Mouse (Mus musculus) c-Kit-positive CD71-positive TER-119-negative erythroid progenitor cells, embryonic 14.5 days (primary cell): ENCODE measurements around the gene Stub1.

Source experiments
- DNase-seq: peaks from one replicate; pipeline ENCODE4 v3.0.0-alpha.2; 2013; ENCODE audit warnings: low read depth

Stub1 gene

GRCm38 (mm10) chr17:25868601-25869191, 35.5 kb upstream of the Stub1 start, which contains the start of gene Mcrip2:
Mcrip2 (minus strand) TSS chr17:25868764.
- DNase-seq = no peak

GRCm38 (mm10) chr17:25867836-25868600, 34.8 kb upstream of the Stub1 start:
- no peak for DNase-seq

DNA sequence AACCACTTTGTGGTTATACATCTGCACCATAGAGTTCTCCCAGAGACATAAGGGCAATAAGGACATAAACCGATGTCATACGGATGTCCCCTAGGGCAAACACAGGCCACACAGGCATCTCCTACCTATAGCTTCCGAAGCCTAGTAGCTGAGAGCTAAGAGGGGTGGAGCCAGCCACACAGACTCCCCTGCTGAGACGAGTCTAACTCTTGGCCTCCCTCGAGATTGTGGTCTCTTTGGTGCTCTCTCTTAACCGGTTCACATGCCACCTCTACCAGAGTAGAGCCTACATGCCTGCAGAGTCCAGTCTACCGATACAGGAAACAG, 34.3 kb upstream of the Stub1 start:
- DNase-seq = no peak

DNA sequence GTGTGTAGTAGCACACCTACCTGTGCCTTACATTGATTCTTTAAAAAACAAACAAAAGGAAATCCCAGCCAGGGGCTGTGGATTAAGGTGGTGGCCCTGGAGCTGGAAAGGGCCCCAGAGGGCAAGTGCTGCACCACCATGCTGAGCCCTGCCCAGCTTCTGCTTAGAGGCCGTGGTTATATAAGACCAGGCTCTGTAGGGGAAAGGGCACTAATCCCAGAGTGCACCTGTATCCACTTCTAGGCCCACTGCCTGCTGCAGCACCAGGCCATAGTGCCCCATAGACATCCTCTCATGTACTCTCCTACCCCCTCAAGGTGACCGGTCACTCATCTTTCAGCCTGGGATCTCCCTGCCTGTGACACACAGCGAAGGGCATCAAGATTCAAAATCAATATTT, 33.0 kb upstream of the Stub1 start:
- no peak for DNase-seq

DNA sequence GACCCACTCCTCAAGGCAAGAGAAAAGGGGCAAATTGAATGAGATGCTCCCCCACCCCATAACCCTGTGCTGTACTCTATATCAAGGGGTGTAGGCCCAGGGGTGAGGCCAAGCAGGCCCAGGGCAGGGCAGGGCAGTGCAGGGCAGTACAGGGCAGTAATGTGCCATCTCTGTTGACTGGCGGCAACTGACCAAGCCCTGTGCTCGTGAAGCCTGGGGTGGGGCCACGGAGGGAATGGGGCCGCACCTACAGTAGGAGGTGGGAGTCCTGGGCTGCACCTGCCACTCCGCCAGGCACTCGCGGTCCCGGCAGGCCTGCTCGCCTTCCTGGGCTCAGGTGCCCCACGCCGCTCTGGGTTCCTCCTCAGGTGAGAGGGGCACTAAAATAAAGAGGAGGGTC, 32.1 kb upstream of the Stub1 start:
- no peak for DNase-seq

GRCm38 (mm10) chr17:25864311-25864710, 31.1 kb upstream of the Stub1 start:
- DNase-seq = no peak

DNA sequence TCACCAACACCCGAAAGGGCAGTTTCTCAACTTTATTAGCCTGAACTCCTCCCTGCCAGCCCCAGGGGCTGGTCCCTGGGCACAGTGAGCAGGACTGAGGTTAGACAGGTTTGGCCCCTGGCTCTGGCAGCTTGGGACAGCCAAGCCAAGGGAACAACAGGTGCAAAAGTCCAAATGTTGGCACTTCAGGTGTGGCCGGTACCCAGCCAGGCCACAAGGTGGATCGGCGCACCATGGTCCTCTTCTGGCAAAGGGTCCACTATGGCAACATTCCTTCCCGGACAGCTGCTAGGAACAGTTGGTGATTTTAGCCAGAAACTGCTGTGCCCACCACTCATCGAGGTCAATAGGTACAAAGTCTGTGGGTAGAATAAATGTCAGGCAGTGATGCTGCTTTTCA, 30.5 kb upstream of the Stub1 start:
- DNase-seq = no peak

- DNase-seq = no peak
Measured at GRCm38 (mm10) chr17:25861704-25862612, 28.8 kb upstream of the Stub1 start.

- DNase-seq = peak; percentile 86
Measured at GRCm38 (mm10) chr17:25860832-25861703, 27.9 kb upstream of the Stub1 start, which contains the start of gene Wdr90. Wdr90 (minus strand) TSS chr17:25861501.

DNA sequence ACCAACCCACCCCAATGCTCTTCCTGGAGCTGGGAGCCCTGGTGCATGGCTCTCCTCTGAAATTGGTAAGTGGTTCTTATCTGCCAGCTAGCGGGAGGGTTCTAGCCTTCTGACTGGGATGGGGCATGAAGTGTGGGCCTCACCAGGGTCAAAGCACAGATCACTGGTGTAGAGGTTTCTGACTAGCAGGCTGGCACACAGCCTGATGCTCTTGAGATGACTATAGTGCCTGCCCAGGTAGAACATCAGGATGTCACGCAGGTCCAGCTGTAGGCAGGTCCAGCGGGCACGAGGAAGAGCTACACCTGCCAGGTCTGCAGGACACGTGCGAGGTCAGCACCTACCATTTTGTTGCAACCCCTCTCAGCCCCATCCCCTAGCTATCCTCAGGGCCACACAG, 27.0 kb upstream of the Stub1 start:
- DNase-seq = no peak

DNA sequence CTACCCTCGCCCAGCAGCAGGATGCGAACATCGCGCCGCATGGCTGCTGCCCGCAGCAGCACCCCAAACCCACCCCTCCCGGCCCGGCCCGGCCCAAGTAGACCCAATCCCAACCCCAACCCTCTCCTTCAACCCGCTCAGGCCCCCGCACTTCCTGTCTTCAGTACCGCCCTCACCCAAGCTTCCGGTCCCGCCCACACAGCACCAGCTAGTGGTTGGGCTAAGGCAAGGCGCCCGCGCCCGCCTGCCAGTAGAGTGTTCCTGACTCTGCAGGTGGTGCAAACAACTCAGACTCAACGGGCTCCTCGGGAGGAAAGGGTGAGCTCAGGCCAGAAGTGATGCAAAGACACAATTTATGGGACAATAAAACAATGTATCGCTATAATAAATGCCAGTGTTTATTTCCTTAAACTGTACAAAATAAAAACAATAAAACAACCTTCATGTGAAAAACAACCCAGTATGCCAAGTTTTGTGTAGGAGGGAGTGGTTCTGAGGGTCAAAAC, 11.2 kb upstream of the Stub1 start, which contains the start of gene Rhot2:
Rhot2 (minus strand) TSS at position 456 of the 506 bp plus-strand sequence.
- peak; percentile 94 for DNase-seq

DNA sequence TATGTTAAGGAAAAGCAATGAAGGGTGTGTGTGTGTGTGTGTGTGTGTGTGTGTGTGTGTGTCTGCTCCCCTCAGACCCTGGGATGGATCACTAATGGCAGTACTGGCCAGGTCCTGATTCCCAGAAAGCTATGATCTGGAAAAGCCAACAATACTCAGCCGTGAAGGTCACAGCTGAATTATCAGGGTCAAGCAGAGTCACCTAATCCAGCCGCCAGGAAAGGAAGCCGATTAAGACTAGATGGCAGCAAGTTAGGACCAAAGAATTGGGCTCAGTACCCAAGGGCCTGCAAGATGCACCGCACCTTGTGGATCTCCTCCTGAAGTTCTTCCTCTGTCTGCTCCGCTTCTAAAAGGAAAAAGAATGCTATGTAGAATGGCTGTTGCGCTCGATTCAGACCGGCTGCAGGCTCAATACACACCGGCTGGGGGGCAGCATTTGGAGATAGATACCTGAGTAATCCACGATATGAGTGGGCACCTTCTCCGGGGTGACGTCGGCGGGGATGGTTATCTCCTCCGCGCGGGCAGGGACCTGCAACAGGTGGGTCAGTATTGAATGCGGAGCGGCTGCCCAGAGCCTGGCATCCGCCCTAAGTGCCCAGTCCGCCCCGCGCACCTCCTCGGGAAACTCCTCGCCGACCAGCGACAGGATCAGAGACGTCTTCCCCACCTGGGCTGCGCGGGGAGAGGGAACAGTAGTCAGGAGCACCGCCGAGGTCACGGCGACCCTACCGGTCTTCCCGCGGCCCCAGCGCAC, 10.6 kb upstream of the Stub1 start:
- no peak for DNase-seq

- DNase-seq = no peak
Measured at GRCm38 (mm10) chr17:25843122-25843521, 9.9 kb upstream of the Stub1 start.

DNA sequence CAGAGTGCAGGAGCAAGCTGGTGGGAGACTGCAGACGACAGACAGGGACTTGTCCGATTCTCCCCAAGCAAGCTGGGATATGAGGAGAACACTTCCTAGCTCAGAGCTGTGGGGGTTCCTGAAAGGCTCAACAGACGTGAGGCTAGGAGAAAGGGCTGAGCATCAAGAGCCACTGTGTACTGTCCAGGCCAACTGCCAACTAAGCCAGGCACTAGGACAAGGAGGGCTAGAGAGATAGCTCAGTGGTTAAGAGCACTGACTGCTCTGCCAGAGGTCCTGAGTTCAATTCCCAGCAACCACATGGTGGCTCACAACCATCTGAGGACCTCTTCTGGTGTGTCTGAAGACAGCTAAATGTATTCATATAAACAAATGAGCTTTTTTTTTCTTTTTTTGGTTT, 9.3 kb upstream of the Stub1 start:
- DNase-seq = no peak

DNA sequence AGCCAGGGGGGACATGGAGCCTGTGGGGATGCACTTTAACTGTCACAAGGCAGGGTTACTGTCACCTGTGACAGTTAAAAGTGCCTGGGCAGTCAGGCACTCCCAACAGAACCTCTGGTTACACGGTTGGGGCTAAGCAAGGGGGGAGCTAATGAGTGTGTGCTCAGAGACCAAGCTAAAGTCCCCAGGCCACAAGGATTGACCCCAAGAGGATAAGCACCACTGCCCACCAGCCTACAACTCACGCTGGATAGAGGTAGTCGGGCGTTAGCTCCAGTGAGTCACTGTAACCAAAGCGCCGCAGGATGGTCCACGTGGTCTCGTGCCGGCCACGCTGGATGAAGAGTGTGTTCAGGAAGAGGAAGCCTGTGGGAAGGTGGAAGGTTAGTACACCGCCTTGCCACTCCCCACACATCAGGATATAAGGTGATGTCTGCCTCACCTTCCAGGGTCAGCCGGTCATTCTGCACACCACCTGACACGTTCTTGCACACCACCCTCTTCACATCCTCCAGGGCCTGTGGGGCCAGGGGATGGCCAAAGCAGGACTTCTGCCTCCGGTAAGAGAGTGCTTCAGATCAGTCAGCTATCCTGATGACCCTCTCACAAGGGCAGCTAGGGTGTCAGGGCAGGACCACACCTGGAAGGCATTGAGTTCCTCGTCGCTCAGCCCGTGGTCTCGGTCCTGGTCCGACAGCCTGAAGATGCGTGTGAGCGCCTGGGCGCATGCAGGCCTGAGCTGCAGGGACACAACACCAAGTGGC, 8.1 kb upstream of the Stub1 start, which contains the start of gene Gm20683:
Gm20683 (minus strand) TSS at position 647 of the 764 bp plus-strand sequence.
- no peak for DNase-seq

DNA sequence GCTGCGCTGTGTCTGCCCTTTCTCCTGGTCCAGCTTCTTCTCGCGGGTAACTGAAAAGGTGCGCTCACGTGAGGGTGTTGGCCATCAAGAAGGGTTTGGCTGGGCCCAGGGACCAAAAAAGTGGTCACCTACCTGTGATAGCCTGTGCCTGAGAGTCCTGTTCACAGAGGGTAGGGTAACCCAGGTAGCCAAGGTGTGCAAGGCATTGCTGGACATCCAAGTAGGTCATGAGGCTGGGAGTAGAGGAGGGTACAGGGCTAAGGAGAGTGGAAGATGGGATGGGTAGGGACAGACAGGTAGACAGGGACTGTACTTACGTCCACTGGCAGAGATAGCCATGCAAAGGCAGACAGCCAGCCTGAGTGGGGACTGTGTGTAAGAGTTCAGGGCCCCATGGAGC, 7.3 kb upstream of the Stub1 start:
- DNase-seq = no peak

GRCm38 (mm10) chr17:25839455-25840235, 6.4 kb upstream of the Stub1 start:
- no peak for DNase-seq

DNA sequence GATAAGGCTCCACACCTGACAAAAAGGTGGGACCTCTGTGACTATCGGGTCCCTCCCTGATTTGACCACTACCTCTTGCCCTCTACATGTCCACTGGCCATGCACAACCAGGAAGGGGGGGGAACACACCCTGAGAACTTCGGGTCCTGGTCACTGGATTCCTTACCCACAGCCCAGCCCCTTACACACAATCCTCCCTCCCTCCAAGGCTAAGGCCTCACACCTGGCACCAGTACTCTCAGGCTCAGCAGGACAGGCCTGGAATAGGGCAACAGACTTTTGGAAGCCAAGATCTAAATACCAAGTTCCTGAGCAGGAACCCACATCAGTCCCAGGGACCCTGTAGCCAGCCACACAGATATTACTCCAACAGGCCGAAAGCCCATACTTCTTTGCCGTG, 5.7 kb upstream of the Stub1 start:
- DNase-seq = no peak

GRCm38 (mm10) chr17:25837533-25837932, 4.3 kb upstream of the Stub1 start:
- no peak for DNase-seq
